Mouse (Mus musculus) MEL-GATA-1-ER (cell line): ENCODE measurements at regions not wholly inside any gene's neighbourhood (a gene's known extent, or its start where the extent isn't known, plus 50 kb on each side); places are given as distances from the start of the nearest gene placed in this dataset.
A peak's percentile ranks its signal among the peaks of the same experiment; 100 is the strongest.

ENCODE experiments used
- DNase-seq: peaks from one replicate; pipeline ENCODE4 v3.0.0-alpha.2; 2012; ENCODE audit warnings: low read depth; ENCODE audit errors: extremely low read depth

DNA sequence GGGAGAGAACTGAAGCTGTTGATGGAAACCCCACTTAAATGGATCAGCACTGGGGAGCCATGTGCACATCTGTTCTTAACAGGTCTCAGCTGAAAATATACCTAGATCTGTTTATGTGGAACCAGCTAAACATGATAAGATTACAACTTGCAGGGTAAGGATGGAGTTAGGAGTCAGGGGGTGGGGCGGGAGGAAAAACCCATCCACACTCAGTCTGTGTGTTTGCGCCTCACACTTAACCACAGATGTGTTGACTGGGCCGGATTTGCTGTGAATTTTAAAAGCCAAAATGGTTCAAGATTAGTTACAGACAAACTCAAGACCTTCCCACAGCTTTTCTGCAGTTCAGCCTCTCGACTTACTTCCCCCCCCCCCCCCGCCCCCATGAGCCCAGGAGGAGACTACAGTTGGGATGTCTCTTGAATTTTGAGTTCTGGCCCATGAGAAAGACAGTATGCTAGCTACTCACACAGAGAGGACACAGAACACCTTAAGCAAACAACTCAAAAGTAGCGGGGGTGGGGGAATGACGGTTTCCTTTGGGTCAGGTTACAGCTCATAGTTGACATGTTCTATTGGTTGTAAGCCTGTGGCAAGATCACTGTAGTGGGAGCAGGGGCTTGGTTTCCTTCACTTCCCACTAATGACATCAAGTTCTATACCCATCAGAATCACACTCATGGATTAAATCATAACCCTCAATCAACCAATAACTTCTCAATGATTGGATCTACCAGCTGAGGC lies 209.1 kb downstream of the Bcl2l11 start:
- no peak for DNase-seq

DNA sequence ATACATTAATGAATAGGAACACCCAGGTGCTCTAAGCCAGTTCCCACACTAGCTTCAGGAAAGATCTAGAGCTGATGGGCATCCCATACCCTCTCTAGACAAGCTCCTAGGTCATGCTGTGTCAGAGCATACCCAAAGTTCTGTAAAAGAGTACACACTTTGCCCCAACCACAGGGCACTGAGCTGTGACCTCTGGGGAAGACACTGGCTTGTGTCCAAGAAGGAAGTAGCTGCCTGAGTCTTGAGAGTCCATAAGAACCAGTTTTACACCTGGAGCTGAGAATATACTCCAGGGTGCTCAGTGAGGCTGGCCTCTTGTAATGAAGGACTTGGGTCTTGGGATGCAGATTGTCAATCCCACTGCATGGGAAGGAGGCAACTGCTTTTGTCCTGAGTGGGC lies 211.4 kb downstream of the Bcl2l11 start:
- DNase-seq: no peak

DNA sequence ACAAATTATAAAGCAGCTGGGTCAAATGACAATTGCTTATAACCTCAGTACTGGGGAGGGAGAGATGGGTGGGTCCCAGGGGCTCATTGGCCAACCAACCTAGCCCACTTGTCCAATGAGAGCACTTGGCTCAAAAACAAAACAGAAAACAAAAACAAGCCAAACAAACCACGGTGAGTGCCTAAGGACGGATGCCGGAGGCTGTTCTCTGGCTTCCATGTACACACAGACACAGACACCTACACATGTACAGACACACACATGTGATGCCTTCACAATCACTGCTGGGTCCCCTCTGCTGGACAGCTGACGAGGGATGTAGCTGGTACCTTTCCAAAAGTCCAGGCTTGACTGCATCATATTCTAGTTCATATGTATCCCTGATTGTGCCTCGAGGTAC lies 212.0 kb downstream of the Bcl2l11 start:
- DNase-seq: no peak

DNA sequence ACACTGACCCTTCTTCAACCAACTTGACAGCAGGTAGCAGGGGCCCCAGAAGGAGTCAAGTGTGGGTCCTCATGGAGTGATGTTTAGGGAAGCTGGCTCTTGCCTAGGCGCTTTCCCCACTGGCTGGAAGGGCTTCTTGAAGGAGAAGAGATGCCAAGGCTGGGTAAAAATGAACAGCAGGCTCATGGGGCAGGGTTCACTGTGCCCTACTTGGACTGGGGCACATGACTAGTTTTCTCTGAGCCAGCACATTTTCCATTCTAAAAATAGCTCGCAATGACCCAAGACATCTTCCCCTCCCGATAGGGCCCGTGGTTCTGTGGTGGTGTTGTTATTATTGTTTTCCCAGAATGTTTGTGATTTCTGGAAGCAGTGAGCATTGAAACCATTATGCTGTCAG lies 212.6 kb downstream of the Bcl2l11 start:
- DNase-seq: no peak

DNA sequence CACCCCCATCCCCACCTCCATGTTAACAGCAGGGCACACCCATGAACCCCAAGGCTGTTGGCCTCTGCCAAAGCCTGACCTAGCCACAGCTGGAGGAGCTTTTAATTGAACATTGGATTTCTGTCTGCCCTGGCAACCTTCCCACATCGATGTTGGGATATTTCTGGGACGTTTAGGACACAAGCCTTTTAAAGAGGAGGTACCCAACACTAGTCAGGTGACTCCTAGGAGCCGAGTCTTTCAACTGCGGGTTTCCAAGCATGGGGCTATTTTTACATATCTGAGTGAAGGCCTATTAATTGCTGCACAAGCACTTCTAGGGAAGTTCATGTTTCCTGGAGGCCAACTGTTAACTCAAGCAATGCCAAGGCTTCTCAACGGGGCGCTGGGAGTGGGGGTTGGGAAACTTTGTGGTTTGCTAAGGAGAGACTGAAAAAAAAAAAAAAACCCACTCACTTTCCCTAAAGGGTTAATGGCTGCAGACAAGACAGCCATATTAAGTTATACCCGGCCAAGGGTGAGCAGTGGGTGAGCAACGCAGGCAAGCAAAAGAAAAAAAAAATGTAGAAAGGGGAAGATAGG lies 213.3 kb downstream of the Bcl2l11 start:
- peak; percentile 46 for DNase-seq

DNA sequence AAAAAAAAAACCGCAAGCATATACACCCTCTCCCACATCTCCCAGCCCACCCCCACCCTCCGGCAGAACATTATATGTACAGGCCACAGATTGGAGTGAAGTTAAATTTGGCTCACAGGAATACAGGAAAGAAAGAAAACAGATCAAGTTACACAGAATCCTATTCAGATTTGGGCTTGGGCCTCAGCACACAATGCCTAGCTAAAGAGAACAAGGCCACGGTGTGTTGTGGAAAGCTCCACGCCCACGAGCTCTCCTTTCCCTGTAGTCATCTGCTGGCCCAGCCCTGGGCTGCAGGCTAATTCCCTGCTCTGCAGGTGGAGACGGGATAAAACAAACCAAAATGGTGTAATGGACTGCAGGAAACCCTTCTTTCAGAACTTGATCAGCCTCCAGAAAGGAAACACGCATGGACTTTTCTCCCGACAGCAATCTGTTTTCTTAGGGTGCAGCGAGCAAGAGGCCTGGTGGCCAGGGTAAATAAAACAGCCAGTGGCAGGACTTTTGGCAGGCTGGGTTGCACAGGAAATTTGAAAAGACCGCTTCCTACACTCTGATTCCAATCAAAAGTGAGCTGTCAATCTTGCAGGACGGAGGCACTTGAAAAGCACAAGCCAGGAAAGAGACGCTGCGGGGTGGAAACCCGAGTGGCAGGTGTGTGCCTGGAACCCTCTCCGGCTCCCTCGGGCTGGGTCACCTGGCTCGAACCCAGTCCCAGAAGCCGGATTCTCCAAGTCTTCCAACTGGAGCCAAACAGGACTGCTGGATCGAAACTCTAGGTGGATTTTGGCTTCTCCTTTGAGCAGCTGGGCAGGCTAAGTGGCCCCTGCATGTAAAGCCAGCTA lies 214.0 kb downstream of the Bcl2l11 start:
- DNase-seq: no peak

DNA sequence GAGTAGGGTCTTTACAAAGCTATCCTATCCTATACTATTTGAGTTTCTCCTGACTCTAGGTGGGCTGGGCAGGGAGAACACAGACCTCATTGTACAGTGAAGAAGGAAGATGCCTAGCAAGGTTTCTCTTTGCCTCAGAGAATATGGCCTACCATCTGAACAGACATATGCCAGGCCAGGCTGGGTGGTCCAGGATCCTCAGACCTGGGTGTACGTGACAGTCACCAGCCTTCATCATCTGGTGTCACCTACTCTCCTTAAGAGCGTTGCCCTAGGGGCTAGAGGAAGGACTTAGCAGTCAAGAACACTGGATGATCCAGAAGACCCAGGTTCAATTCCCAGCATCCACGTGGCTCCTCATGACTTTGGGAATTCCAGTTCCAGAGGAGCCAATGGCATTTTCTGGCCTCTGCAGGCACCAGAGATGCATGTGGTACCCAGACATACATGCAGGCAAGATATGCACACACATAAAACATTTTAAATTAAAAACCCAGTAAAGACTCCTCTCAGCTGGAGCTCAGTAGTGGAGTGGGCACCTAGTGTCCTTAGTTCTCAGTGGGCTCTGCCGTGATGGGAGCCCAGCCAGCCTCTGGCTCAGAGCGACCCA lies 214.9 kb downstream of the Bcl2l11 start:
- DNase-seq: no peak

DNA sequence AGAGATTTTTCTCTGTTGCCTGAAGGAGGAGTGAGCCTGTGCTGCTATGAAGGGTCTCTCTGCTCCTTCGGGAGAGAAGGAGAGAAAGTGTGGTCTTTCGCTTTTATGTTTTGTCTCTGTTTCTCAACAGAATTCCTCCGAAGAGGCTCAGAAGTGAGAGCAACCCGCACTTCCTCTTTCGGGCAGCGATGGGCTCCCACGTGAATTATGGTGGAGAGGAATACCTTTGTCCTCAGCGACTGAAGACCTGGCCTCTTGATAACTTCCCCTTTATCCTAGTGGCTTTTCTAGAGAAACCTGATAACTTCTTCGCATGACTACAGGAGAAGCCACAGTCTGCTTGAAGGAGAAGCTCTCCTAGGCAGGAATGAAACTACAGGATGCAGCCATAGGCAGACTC lies 216.4 kb downstream of the Bcl2l11 start:
- peak; percentile 81 for DNase-seq

DNA sequence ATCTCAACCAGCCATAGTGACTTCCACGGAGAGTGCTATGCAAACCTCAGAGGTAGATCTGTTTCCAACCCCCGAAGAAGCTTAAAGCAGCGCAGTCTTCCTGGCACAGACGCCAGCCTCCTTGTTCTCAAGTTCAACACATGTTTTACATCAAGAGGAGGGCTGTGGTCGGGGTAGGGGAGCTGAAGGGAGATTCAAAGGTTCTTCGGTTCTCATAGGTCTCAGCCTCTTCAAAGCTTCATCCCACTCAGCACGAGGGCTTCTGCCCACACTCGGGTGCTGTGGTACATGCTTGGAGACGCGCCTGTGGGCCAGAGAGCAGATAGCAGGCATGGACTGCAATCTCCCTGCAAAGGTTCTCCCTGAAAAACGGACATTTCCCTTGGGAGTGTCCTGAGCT lies 219.7 kb downstream of the Bcl2l11 start:
- no peak for DNase-seq

DNA sequence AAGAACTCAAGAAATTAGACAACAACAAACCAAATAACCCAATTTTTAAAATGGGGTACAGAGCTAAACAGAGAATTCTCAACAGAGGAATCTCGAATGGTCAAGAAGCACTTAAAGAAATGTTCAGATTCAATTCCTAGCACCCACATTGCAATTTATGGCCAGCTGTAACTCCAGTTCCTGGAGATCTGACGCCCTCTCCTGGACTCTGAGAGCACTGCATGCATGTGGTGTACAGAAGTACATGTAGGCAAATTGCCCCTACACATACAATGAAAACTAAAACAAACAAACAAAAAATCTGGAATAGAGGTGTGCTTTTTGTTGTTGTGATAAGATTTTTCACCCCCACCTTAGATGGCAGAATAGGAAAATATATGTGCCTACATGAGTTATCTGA lies 222.7 kb downstream of the Bcl2l11 start:
- DNase-seq: no peak

DNA sequence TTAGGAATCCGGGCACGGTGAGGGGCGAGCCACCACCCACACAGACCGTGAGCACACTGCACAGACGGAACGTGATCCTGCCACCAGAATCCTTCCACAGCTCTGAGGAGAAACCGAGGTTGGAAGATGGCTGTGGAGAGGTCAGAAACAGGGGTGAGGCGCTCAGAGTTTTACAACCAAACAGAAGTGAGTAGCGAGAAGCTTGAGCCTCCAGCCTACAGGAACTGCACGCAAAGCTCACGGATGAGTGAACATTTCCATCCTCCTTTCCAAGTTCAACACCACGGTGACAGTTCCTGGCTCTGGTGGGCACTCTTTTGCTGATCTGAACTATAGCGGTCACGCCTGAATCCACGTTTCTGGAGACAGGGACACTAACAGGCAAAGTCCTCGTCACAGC lies 225.6 kb downstream of the Bcl2l11 start:
- no peak for DNase-seq

DNA sequence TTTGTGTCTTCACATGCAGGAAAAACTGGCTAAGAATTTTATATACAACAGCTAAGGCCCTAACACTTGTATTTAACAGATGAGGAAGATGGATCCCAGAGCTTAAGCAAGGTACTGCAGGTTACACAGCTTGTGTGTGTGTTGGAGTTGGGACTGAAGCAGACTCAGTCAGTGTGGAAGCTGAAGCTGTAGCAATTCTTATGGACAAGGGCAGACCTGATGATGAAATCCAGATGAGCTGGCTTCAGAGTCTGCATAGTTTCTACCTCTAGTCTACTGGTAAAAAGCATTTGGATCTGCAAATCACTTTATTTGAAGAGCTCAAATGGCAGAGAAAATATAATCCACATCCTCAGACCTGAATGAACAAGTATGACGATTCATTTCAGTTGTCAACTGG lies 226.7 kb downstream of the Bcl2l11 start:
- DNase-seq: no peak

DNA sequence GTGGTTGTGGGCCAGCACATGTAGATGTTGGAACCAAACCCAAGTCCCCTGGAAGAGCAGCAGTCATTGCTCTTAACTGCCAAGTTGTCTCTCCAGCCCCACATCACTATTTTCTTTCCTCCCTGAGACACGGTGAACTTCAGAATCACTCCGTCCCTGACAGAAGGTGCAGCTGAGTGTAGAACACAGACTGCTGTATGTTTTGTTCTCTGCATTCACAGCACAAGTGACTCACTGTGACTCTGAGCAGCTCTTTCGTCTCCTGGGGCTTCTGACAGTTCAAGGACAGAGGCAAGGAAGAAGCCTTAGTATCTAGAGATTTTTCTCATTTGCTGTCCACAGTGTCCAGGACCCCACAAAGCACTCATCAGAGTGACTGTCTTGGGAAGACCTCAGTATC lies 227.6 kb downstream of the Bcl2l11 start:
- no peak for DNase-seq

DNA sequence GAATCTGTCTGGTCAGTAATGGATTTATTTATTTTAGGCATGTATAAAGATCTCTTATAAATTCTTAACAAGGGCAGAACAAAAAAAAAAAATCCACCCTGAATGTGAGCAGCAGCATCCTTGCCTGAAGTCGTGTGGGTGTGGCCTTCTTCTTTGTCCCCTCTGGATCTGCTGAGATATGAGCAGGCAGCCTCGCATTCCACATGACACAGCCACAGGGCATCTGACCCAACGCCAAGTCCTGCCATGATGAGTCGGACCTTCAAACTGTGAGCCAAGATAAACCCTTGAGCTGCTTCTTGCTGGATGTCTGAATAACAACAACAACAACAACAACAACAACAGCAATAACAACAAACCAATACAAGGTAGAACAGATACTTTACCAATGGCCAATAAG lies 230.5 kb downstream of the Bcl2l11 start:
- DNase-seq: no peak

DNA sequence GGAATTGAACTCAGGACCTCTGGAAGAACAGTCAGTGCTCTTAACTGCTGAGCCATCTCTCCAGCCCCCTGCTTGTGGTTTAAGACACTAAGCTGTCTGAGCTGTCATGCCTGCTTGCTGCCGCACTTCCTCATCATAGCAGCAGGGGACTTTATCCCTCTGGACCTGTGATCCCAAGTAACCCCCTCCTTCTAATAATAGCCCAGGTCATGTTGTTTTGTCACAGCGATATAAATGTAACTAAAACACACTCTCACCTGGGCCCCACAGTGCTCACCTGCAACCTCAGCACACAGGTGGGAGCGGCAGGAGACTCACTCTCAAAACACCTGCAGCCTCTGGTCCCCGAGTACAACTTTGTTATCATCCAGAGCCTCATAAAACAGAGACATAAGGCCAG lies 231.9 kb upstream of the Spdye4c start:
- DNase-seq: no peak

DNA sequence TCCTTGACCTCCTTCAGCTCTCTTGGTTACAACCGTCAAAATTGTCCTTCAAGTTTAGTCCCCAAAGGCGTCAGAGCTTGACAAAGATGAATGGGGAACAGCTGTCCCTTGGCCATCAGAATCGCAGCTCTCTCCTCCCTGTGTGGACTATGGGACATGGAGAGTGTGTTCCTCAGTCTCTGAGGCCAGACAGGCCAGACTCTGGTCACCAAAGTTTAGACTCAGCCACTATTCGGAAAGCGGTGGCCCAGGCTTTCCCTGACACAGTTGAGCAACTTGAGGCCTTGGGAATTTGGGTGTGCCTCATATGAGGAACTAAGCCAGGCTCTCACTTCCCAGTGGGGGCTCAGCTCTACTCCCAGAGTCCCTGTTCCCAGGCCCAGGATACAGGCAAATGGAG lies 230.5 kb upstream of the Spdye4c start:
- DNase-seq: no peak

DNA sequence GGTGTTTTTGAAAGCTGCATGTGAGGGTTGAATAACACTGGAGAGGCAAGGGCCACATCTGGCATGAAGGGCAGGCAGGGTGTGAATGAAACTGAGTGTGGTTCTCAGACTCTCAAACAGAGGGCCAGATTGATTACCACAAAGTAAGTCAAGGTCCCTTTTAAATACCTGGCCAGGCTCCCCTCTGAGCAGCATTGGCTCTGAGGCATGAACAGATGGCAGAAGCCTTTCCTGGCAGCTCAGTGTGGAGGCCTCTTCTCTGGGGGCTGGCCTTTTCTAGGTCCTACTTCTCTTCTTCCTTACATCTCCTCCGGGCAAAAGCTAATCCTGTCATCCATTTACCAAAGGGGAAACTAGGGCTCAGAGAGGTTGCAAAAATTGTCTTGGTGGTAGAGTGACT lies 229.6 kb upstream of the Spdye4c start:
- no peak for DNase-seq

DNA sequence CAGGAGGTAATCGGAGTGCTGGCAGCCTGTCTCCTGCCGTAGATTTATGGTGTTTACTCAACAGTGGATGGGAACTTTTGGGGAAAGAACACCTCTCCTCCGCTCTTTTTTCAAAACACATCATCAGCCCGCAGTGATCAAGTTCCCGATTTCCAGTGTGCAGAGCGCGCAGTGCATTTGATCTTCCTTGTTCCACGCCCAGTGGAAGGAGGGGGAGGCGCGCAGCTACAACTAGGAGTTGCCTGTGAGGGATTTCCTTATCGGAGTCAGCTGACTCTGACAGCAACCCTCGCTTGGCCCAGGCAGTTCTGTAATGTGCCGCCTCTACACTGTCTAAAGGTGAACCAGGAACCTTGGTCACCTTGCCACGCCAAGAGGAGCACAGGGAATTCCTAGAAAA lies 226.8 kb upstream of the Spdye4c start:
- DNase-seq: peak; percentile 76

DNA sequence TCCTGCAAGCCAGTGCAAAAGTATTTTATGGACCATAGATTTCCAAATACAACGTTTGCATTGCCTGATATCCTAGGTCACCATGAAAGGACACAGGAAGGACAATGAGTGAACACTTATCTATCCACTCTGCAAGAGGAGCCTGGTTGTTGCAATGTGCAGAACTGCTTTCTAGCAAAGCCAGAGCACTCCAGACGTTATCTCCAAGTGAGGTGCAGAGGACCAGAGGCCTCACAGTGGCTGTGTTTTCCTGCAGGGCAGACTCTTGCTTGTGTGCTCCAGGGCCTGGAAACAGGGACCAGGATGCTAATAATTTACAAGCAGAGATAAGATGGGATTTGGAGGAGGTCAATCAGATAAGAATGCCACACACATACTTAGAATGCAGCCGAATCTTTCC lies 226.0 kb upstream of the Spdye4c start:
- DNase-seq: no peak

DNA sequence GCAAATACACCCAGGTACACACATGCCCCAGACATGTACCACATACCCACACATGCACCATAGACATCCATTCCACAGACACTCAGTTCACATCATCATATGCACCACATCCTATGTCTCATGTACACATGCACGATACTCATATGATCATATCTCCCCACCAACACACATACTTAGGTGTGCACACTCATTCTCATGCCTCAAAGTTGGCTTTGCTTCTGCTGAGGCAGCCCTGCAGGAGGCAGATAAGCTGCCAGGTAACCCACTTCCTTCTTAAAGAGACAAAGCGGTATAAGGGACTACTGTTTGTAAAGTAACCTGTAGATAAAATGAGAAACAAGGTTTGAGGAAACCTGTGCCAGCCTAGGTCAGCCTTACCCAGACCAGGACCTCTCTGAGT lies 225.2 kb upstream of the Spdye4c start:
- DNase-seq: no peak

DNA sequence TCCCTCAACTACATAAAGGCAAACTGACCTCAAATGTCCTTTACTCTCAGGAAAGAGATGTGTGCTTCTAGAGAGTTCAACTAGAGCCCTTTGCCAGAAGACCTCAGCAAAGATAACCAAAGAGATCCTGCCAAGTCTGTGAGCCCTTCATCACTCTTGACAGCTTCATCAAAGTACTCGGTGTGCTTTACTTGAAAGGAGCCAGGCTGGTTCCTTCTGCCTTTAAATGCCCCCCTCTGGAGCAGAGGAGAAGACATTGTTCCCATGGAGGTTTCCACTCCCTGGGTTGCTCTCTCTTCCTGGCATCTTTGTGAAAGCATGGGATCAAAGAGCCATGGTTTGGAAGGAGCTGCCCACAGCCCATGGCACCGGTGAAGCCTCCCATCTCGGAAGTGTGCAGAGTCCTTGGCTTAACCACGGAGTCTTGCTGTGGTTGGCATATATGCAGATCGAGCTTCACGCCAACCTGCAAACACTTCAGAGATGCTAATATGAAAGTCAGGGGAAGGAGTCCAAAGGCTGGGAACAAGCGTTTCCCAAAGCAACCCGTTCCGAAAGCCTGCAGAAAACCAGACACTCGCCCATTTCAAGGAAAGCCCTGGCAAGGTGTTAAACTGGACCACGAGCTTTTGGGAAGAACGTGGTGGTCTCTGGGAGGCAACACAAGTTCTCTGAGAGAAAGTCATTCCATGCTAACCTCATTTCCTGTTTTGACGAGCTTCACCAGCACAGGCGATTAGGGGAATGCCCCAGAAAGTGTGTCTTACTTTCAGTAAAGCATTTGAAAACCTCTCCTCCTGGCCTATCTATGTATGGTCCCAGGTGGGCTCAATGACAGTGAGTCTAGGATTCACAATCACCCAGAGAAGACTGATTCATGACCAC lies 223.5 kb upstream of the Spdye4c start:
- DNase-seq: no peak
